Mouse (Mus musculus): ENCODE data around the gene Auts2.

The Auts2 gene

GRCm38 (mm10) chr5:131658822-131659515 is 884.2 kb downstream of the Auts2 start:
- no peak for DNase-seq (ENCODE audit: low spot score)

GRCm38 (mm10) chr5:131654206-131654605 is 888.9 kb downstream of the Auts2 start:
- no peak for DNase-seq (ENCODE audit: low spot score)

GRCm38 (mm10) chr5:131650381-131650891 is 892.7 kb downstream of the Auts2 start:
- no peak for DNase-seq (ENCODE audit: low spot score)

- DNase-seq (ENCODE audit: low spot score) = peak; percentile 11
Measured at GRCm38 (mm10) chr5:131647683-131648119, 895.4 kb downstream of the Auts2 start.

- DNase-seq (ENCODE audit: low spot score) = peak; percentile 19
Measured at GRCm38 (mm10) chr5:131647104-131647682, 896.0 kb downstream of the Auts2 start.

DNA sequence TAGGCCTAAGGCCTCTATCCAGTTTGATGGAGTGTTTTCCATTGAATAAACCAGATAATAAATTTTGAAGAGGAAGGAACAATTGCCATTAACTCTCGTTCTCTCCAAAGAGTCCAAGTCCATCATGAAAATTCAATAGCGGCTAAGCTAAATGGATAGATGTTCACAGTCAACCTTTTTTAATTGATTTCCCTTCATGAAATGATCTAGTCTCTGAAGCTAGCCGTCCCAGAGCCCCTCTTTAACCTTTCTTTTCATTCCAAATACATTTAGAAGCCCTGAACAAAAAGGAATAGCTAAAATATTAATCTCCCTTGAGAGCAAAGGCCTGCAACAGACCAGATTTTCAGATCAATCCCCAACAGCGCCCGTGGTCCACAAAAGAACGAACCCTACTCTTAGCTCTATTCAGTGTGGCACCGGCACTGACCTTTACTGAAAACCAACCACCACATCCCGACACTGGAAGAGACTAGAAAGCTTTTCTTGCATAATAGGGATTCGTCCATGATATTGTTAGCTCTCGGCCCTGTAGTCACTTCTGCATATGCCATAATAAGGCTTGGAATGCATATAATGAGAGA is 896.9 kb downstream of the Auts2 start:
- no peak for DNase-seq (ENCODE audit: low spot score)

DNA sequence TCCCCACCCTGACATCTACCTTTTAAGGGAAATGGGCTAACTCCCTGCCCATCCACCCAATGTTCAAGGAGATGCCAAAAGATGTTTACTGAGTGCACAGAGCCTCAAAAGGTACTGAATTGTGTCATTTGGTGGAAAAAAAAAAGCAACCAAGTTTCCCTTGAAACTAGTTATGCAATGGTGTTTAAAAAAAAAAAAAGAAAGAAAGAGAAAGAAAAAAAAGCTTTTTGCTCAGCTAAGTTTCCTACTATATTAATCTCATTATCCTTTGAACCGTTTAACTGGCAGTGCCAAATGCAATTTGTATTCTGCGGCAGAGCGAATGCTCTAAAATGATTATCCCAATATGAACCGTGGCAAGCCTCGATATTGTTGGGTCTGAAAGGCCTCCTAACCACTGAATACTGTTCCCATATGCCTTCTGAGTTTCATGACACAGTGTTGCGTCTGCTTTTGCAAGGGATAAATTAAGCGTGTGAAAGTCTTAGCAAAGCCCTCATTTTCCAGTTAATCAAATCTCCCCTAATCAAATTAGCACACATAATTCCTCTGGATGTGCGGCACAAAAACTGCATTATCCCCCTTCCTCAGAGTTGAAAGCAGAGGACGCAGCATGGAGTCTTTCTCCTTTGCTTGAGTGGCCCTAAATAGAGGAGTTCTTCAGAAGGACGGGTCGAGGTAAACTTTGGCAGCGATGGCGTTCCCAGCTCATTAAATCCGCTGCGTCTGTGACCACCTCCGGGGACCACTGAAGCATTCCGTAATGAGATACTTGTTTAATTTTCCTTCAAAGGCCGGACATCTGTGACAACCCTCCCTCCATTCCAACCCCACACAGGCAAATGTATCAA is 897.6 kb downstream of the Auts2 start:
- no peak for DNase-seq (ENCODE audit: low spot score)

- DNase-seq (ENCODE audit: low spot score) = no peak
Measured at GRCm38 (mm10) chr5:131644331-131644730, 898.8 kb downstream of the Auts2 start.

DNA sequence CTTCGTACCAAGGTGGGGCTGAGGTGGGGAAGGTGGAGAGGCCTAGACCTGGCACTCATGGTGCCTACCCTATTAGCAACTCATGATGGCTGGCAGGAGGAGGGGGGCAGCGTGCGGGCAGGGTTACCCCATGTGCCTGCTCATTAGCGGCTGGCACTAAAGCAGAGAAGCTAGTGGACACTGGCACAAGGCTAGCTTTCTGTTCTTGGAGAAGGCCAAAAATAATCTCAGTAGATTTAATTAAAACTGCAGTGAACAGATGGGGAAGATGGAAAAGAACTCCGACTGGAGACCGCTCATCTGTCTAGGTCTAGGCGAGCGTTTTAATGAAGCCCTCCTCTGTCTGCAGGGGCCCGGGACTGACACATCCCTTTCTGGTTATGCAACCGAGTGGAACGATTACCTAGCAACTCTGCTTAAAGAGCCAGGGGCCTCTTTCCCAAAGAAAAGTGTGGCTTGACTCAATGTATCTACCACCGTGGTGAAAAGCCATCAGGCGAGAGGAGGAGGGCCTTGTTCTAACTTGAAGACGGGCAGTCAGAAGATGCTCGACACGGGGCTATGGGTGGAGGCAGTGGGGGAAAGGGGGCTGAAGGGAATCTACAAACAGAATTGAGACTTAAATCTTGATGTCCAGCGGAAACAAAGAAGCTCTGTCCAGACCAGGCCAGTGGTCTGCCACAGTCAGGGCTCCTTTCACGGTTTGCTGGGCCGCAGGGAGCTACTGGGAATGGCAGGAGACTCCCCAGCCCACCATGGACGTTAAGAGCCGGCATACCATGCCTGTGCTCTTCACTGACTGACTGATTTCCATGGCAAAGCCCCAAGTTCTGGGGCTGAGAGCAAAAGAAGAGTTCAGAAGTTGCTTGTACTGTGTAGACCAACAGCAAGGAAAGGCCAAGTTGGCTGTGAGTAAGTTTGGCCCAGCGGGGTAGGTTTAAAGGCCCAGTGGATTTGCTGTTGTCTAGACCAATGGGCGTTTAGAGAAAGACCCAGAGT is 899.7 kb downstream of the Auts2 start:
- no peak for DNase-seq (ENCODE audit: low spot score)

GRCm38 (mm10) chr5:131642752-131643151 is 900.4 kb downstream of the Auts2 start:
- DNase-seq (ENCODE audit: low spot score) = no peak

DNA sequence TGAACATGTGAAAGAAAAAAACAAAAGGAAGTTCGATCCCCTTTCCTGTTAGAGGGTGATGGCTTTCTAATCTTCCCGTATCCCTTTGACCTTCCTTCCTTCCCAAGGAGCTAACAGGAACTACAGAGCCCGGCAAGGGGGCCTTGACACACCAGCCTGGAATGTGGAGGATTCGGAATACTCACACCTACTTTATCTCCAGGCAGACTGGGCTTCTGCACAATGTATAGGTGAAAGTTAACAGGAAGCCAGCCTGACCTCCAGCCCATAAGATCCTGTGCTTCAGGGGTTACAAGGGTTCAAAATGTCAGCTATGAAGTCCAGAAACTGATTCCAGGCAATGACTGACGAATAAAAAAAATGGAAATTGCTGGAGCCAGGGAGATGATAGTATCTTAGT is 906.7 kb downstream of the Auts2 start:
- no peak for DNase-seq (ENCODE audit: low spot score)

DNA sequence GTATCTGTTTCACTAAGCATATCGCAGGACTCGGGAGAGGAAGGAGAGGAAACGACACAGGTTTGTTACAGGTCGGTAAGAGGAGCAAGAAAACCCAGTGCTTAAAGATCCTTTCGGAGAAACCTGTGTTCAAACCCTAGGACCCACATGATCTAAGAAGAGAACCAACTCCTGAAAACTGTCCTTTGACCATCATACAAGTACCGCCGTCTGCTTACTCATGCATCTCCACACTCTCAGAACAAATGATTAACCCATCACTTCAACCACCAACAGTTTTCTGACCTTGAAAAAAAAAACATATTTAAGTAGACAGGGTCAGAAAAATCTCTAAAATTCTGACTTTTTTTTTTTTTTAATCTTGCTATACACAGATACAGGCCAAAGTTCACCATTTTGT is 908.4 kb downstream of the Auts2 start:
- DNase-seq (ENCODE audit: low spot score) = no peak

- DNase-seq (ENCODE audit: low spot score) = no peak
Measured at GRCm38 (mm10) chr5:131631998-131632379, 911.2 kb downstream of the Auts2 start.

DNA sequence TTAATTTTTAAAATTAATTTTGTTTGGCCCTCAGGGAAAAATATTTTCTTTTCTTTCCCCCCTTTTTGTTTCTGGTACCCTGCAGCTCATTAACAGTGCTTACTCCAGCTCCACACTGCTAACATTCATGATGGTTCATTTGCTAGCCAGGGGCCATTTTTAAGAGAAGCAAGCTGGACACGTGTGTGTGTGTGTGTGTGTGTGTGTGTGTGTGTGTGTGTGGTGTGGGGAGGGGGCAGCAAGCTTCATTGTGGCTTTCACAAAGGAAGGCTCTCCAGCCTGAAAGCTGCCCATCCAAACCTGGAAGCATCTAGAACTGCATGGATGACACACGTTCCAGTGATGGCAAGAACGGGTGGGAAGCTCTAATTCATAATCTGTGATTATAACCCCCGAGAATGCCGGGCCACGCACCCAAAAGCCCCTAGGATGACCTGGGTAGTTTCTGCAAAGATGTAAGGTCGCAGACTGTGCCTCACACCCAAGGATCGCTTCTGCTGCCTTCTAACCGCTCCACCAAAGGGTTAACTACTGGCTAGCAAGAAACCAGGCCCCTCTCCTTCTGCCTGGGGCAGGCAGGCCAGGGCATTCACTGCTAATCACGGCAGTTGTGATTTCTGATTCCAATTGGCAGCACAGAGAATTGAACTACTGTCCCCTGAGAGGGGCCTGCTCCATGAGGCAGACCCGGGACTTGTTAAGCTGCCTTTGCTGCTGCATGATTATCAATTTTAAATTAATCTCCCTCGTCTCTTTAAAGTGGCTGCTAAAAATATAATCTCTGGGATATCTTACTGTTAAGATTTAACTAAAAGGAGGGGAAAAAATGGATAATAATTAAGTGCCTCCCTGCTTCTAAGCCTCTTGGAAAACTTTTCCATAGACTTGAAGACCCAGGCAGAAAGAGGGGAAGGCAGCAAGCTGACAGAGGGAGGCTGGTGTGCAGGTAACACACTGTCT is 911.8 kb downstream of the Auts2 start:
- DNase-seq (ENCODE audit: low spot score) = no peak

DNA sequence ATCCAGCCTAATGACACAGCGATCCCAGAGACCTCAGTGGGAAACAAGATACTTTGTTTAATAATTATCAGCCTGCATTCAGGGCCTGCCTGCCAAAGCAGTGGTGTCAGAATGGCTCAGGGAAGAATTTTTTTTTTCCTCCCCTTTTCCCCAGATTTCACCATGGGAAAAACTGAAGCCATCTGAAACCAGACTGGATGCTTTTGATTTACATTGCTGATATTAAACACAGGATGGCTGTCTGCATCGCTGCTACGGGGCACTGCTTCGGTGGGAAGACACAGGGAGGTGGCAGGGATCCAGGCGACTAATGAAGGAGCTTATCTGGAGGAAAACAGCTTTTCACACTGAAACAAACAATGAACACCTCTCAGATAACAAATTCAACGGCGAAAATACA is 912.6 kb downstream of the Auts2 start:
- DNase-seq (ENCODE audit: low spot score) = no peak

DNA sequence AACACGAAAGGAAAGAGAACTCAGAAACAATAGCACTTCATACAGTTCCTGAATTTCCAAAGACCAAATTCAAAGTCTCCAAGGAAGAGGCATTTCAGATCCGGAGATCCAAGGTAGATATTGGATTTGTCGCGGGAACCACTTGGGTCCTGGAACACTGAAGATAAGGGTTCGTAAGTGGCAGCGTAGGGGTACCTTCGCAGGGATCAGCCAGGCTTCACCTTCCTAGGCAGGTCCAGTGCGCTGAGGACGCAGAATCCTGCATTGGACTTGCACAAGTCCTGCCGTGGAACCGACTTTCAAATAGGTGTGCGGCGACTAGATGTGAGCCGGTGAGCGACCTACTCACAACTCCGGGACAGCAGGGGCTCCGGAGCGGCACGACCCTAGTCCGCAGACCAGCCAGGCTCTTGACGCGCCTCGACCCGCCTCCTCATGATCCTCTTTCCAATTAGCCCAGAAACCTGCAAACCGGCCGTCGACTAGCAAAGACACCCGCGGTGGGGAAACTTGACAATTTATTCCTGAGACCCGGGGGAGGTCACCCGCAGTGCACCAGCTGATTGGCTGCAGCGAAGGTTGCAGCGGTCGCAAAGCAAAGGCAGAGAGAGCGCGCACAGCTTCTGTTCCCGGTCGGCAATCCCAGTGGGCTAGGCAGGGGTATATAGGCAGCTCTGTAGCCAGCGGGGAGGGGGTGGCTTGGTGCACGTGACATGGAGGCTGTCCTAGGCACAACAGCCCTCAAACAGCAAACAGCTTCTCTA is 926.8 kb downstream of the Auts2 start:
- DNase-seq (ENCODE audit: low spot score) = peak; percentile 45

DNA sequence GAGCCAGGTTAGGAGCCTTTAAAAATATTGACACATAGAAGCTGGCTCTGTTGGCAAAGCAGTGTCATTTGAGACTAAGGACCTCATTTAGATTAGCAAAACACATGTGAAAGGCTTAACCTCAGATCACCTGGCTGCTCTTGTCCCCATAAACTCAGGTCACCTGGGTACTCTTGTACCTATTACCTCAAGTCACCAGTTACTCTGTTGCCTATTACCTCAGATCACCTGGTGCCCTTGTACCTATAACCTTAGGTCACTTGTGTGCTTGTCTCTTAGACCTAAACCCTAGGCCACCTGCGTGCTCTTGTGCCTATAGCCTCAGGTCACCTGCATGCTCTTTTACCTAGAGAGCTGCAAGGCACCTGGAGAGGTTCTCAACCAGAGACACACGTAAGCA is 928.9 kb downstream of the Auts2 start:
- no peak for DNase-seq (ENCODE audit: low spot score)

GRCm38 (mm10) chr5:131613301-131613700 is 929.8 kb downstream of the Auts2 start:
- peak; percentile 25 for DNase-seq (ENCODE audit: low spot score)

DNA sequence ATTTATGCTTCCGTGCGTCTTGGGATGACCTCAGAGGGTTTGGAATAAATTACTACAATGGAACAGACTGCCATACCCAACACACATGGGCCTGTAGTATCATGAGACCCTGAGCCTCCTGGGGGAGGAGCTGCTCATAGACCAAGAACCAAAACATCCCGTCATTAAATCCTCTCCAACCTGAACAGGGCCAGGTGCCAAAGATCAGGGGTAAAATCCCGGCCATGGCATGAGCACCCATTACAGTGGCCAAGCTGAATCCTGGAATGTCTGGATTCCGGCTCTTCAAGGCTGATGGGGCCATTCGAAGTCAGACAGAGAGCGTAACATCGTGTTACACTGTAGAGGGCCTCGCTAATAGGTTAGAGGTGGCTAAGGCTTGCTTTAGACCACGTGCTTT is 932.4 kb downstream of the Auts2 start:
- no peak for DNase-seq (ENCODE audit: low spot score)

Measured in urinary bladder, postnatal 14 days (tissue).